Mouse (Mus musculus) G1E (cell line): Measurements from ENCODE around the gene Ago1. TPM values are rescaled to one million over a fixed set of nuclear protein-coding genes. Genes with fewer than 3 reads are reported as not detected.

ENCODE experiments used
- ATAC-seq: 2 replicates; pipeline ENCODE4 v1.8.0; 2016; ENCODE audit warnings: mild to moderate bottlenecking; ENCODE audit not compliant: insufficient number of reproducible peaks, poor library complexity, low FRiP score, severe bottlenecking; ENCODE audit errors: extremely low read depth
- DNase-seq: peaks from one replicate; pipeline ENCODE4 v3.0.0; 2012; ENCODE audit warnings: low spot score
- H3K27me3 ChIP-seq: 2 replicates; pipeline ENCODE4 v1.6.1; 2012; ENCODE audit warnings: mild to moderate bottlenecking, low read length, inconsistent platforms; ENCODE audit not compliant: insufficient read depth
- H3K36me3 ChIP-seq: replicated peaks from 2 replicates; pipeline ENCODE3; 2012; ENCODE audit warnings: mild to moderate bottlenecking, inconsistent platforms
- H3K4me1 ChIP-seq: 2 replicates; pipeline ENCODE4 v1.6.1; 2012; ENCODE audit warnings: low read depth, low read length, inconsistent platforms, mixed read lengths; ENCODE audit not compliant: insufficient read depth
- H3K4me3 ChIP-seq: 2 replicates; pipeline ENCODE4 v1.5.1; 2012; ENCODE audit warnings: low read depth, mild to moderate bottlenecking, inconsistent platforms, low read length, moderate library complexity, mixed read lengths
- H3K9me3 ChIP-seq: replicated peaks from 2 replicates; pipeline ENCODE4 v1.6.1; 2012; ENCODE audit warnings: inconsistent platforms
- CTCF ChIP-seq: IDR thresholded peaks from 2 replicates; pipeline ENCODE4 v1.5.1; 2012; ENCODE audit warnings: low read depth, low read length, inconsistent platforms, mixed read lengths
- GATA1 ChIP-seq: IDR thresholded peaks from 2 replicates; pipeline ENCODE4 v1.6.1; 2012; ENCODE audit warnings: borderline replicate concordance, low read length, inconsistent platforms, mixed read lengths
- GATA2 ChIP-seq: IDR thresholded peaks from 2 replicates; pipeline ENCODE4 v1.6.1; 2012; ENCODE audit warnings: low read depth, low read length, inconsistent platforms, borderline replicate concordance
- POLR2AphosphoS5 ChIP-seq: IDR thresholded peaks from 2 replicates; pipeline ENCODE4 v1.6.1; 2012; ENCODE audit warnings: low read depth, low read length, inconsistent platforms; ENCODE audit not compliant: insufficient replicate concordance
- TAL1 ChIP-seq: conservative IDR thresholded peaks from 2 replicates; pipeline ENCODE4 v1.6.1; 2012; ENCODE audit warnings: low read depth, low read length, inconsistent platforms, mixed read lengths
- polyA plus RNA-seq: library from polyadenylated mRNA; stranded (reverse); fragments of >175 nt; gene quantifications from 2 replicates; pipeline ENCODE4 v1.2.3, GENCODE M21; 2012
- total RNA-seq, 2 experiments: library from RNA; stranded (forward) in 1 of 2; stranded (reverse) in 1 of 2; fragments of 200-1000 nt in 1 of 2; fragments of >200 nt in 1 of 2; fragmentation: Nextera tagmentation in 1 of 2; gene quantifications; 2 replicates each; pipeline ENCODE4 v1.2.3; 2014 to 2017

Gene Ago1
- total and polyA plus RNA-seq, 3 experiments: 8.0 to 30.9 (median 15.2) TPM

DNA sequence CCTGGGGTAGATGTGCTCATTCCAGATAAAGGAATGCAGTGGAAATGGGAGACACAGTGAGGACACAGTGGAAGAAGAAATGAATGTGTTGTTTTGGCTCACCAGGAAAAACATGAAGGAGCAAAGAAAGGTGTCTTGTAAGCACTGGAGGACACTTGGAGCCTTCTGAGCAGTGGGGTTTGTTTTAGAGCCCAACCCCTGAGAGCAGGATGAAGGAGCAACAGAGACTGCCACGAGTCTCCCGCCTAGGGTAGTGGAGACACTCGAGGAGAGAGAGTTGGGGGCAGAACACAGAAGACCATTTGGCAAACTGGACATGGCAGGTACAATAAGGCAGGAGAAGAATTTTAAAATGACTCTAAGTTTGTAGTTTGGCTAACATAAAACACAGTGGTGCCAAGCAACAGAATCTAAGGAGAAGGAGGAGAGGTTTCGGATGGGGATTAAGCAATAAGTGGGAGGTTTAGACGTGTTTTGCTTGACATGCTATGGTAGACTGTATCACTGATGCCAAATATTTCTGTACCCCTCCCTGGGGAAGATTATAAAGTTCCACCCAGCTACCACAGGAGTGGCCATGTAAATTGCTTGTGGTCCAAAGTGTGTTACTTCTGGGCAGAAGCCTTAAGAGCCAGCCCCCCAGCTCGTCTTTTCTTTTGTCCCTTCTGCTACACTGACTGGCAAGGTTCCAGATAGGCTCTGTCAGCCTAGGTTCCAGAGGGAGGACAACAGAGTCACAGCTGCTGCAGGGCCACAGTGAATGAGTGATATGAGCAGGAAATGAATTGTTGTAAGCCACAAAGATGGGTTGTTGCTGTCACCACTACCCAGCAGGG lies 34.0 kb upstream of the Ago1 start:
- DNase-seq (no peak), ATAC-seq (no peak)
- H3K36me3 ChIP-seq: no peaks in the 10 kb centered on the region
- peaks cover 9% of the 10 kb centered on the region for H3K27me3 ChIP-seq
- H3K4me1 ChIP-seq: no peaks in the 10 kb centered on the region
- TF ChIP-seq TAL1 (no peak), CTCF (no peak), GATA1 (no peak), GATA2 (no peak), POLR2AphosphoS5 (no peak)
- no peak overlapping the region for H3K4me3 ChIP-seq
- H3K9me3 ChIP-seq: no peaks in the 10 kb centered on the region

DNA sequence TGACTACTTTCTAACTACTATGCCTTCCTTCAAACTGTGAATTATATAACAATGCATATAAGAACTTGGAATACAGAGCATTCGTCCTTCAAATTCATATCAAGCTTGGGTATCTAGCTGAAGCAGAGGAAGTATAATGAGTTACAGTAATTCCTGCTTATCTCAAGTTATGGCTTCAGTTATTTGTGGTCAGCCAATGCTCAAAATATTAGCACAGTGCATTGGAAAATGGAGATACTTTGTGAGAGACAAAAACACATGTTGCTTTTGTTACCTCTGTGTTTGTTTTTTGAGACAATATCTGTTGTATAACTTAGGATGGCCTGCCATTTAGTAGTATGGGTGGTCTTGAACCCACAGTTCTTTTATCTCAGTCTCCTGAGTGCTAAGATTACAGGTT lies 30.2 kb upstream of the Ago1 start:
- TF ChIP-seq GATA1 (no peak), CTCF (no peak), POLR2AphosphoS5 (no peak), TAL1 (no peak), GATA2 (no peak)
- no peak for DNase-seq
- Histone ChIP-seq H3K27me3 (peaks cover 10% of the 10 kb centered on the region), H3K36me3 (no peaks in the 10 kb centered on the region), H3K9me3 (no peaks in the 10 kb centered on the region), H3K4me1 (no peaks in the 10 kb centered on the region), H3K4me3 (no peak overlapping the region)
- ATAC-seq: no peak

DNA sequence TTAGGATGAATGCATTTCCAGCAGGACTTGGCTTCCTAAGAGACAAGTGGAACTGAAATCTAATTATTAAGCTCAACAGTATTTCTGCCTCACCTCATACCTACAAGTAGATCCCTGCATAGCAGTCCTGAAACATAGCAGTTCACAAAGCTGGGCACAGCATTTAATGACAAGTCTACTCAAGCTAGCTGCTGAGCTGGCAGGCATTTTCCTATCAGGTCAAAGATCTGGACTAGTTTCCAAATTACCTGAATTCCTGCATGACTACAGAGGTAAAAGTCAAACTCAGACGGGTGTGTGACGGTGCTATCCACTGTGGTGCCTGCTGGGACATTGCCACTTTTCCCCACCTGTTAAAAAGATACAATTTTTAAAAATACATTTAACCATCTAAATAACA lies 28.6 kb upstream of the Ago1 start:
- DNase-seq: no peak
- no peak for ATAC-seq
- TF ChIP-seq TAL1 (no peak), GATA1 (no peak), GATA2 (no peak), POLR2AphosphoS5 (no peak), CTCF (no peak)
- Histone ChIP-seq H3K27me3 (peaks cover 12% of the 10 kb centered on the region), H3K9me3 (no peaks in the 10 kb centered on the region), H3K36me3 (no peaks in the 10 kb centered on the region), H3K4me1 (no peaks in the 10 kb centered on the region), H3K4me3 (no peak overlapping the region)

DNA sequence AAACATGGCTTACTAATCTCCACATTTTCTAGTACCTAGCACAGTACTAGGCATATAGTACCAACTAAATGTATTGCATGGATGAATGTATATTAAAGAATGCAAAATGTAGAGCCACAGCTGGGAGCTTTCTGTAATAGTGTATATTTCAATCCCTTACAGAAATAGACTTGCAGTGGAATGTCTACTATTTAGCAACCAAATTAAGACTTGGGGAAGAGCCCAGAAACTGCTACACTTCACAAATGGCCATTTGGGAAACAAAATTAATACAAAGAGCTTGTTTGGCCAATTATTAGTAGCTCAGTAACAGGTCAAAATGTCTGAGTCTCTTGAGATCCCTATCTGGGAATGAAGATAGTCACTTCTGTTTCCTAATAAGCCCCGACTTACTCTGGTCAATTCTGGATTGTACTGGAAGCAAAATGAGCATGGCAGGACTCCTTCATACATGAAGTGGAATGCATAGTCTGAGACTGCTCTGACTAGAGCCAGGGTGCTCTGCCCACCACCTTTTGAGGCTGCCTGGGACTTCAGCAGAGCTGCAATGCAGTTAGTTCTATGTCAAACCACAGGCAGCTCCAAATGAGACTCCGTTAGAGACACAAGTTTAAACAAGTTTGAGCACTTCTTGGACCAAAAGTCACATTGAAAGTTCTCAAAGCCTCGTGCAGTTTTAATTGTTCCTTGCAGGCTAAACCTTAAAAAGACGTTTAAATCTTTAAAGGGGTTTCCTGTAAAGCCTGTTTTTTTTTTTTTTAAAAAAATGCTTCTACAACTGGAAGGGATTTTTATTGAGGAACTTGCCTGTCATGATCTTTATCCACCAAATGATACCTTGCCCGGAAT lies 27.8 kb upstream of the Ago1 start:
- Histone ChIP-seq H3K4me3 (no peak overlapping the region), H3K36me3 (no peaks in the 10 kb centered on the region), H3K9me3 (no peaks in the 10 kb centered on the region), H3K4me1 (no peaks in the 10 kb centered on the region), H3K27me3 (peaks cover 12% of the 10 kb centered on the region)
- TF ChIP-seq POLR2AphosphoS5 (no peak), GATA2 (no peak), CTCF (no peak), TAL1 (no peak), GATA1 (no peak)
- ATAC-seq: no peak
- DNase-seq: no peak

- Histone ChIP-seq H3K9me3 (no peaks in the 10 kb centered on the region), H3K4me1 (no peaks in the 10 kb centered on the region), H3K36me3 (no peaks in the 10 kb centered on the region), H3K4me3 (no peak overlapping the region), H3K27me3 (peaks cover 16% of the 10 kb centered on the region)
- no peak for ATAC-seq
- TF ChIP-seq POLR2AphosphoS5: no peak
- no peak for DNase-seq
These were observed 27.1 kb upstream of the Ago1 start for GRCm38 (mm10) chr4:126495453-126495852.

DNA sequence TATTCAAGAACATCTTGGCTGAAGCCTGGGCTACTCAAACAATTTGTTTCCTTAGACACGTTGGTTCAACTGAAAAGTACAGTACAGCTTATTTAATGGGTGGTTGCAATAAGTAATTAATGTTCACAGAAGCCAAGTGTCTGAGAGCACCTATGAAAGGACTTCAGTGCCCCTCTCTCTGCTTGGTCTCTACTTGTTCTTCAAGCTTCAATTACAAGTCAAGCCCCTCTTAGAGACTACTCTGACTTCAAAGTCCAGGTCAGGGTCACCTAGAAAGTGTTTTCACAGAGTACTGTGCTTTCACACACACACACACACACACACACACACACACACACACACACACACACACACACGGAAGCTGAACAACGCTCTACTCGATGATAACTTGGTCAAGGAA lies 25.0 kb upstream of the Ago1 start:
- TF ChIP-seq POLR2AphosphoS5 (no peak), TAL1 (no peak), GATA1 (no peak), CTCF (no peak), GATA2 (no peak)
- Histone ChIP-seq H3K9me3 (no peaks in the 10 kb centered on the region), H3K4me3 (no peak overlapping the region), H3K36me3 (no peaks in the 10 kb centered on the region), H3K27me3 (peaks cover 16% of the 10 kb centered on the region), H3K4me1 (0 out of 2 replicates have a peak, but pooled peaks cover 2% of the 10 kb centered on the region)
- ATAC-seq: no peak
- no peak for DNase-seq
